Mouse (Mus musculus): ENCODE measurements around the gene Gm12166. TPM values are rescaled to one million over a fixed set of nuclear protein-coding genes. Genes with fewer than 3 reads are reported as not detected.
"Not testable (repeated sequence)": the region's sequence is repeated elsewhere in the genome, so short reads cannot be mapped to it uniquely, and the experiment has no call there.

Gm12166 gene
- total RNA-seq, 2 experiments from 2014 or later = 2.7 to 6.0 TPM

GRCm38 (mm10) chr11:46056770-46057411 lies 4.8 kb upstream of the Gm12166 start:
- no peak for DNase-seq (ENCODE audit: low spot score in 2 of 2)

DNA sequence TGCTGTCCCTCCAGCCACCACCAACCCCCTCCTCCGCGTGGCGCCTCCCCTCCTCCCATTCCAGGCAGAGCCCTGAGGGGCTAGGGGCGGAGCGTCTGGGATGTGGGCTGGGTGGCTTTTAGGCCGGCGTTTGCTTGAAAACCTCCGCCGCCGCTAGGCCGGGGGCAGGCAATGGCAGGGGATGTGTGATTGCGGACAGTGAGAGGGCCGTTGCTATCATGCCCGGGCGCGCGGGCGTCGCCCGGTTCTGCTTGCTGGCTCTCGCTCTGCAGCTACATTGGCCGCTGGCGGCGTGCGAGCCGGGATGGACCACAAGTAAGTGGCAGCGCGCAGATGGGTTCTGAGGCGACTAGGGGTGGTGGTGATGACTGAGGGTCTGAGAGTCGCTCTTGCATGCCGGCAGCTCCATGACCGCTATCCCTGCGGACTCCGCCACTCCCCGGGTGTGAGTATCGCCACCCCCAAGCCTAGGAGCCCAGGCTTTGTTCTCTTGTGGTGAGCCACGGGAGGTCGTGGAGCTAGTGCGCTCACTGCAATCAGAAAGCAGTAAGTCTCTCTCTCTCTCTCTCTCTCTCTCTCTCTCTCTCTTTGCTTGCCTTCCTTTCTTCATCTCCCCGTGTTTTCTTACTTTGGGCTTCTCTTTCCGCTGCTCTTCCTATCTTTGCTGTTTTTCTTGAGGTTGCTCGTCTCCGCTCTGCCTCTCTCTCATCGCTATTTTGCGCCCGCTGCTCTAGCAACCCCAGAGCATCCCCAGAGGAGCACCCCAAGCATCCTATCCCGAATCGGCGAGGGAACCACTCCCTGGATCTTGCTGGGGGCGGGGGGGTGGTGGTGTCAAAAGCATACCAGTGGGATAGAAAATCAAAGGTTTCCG lies 4.0 kb upstream of the Gm12166 start, which contains the start of gene Adam19:
Gene Adam19 (plus strand): TSS at position 97 of the 874 bp plus-strand sequence.
- DNase-seq (ENCODE audit: low spot score in 2 of 2) = peak; percentile 64 to 76

DNA sequence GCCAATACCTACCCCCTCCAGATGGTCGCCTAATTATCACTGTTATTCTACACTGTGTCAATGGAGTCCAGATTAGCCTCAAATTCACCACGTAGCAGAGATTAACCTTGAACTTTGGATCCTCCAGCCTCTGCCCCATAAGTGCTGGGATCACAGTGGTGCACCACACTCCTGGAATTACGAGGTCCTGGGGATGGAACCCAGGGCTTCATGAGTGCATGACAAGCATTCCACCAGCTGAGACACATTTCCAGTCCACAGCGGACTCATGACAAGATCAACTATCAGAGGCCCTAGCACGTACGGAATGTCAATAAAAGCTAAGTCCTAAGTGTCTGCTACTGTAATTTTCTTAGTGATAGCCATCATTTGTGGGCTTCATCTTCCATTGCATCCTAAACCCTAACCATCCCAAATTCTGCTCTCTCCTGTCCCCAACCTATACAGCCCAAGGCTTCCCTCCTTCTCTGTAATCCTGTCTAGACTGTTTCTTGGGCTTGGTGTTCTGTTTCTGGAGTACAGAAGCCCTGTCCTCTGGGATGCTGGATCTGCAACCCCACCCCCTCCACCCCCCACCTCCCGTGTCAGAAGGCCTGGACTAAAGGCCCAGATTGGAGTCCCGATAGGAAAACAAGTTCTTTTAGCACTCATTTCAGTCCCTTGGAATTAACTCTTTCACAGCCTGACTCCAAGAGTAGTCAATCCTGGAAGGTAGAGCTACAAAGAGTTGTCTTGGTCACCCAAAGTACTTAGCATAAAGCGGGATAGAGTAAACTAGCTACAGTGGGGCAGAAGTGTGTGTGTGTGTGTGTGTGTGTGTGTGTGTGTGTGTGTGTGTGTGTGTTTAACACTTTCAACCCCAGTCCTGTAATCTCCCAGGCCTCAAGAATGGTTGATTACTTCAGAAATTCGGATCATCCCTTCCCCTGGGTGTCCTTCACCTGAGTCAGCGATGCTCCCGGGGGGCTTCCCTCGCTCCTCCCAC lies 3.1 kb upstream of the Gm12166 start:
- no peak for DNase-seq (ENCODE audit: low spot score in 2 of 2)

DNA sequence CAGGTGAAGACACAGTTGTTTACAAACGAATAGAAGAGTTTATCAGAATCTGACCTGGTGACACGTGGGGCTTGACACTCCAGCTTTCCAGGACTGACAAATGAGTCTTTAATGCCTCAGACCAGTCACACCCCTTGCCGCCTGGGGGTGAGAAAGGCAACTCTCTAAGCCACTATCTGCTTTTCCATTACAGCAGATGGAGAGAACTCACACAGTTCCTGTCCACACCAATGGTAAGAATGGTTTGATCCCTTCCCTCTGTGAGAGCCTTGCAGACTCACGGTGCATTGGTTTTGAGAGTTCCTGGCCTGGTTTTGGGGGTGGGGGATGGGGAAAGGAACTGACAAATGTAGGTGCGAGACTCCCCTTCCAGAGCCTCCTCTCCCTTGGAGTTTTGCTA lies 2.2 kb upstream of the Gm12166 start:
- no peak for DNase-seq (ENCODE audit: low spot score in 2 of 2)

GRCm38 (mm10) chr11:46053457-46053856 lies 1.3 kb upstream of the Gm12166 start:
- DNase-seq (ENCODE audit: low spot score in 2 of 2) = not testable (repeated sequence)

GRCm38 (mm10) chr11:46047264-46047663 lies 4.9 kb downstream of the Gm12166 start:
- DNase-seq (ENCODE audit: low spot score in 2 of 2) = no peak

DNA sequence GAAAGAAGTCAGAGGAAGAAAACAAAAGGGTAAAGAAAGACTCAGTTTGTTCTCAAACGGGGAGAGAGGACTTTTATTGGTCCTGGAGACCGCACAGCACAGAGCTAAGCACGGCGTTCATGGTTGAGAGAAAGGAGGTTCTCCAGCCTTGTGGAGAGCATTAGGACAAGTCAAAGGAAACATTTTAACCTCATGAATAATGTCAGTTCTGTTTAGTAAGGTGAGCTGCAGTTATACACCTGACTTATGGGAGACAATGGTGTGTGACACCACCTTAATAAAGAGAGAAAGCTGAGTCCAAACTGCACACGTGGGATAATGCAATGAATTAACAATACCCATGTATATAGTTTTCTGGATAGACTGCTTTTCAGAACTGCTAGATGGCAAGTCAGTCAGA lies 7.3 kb downstream of the Gm12166 start:
- no peak for DNase-seq (ENCODE audit: low spot score in 2 of 2)

DNA sequence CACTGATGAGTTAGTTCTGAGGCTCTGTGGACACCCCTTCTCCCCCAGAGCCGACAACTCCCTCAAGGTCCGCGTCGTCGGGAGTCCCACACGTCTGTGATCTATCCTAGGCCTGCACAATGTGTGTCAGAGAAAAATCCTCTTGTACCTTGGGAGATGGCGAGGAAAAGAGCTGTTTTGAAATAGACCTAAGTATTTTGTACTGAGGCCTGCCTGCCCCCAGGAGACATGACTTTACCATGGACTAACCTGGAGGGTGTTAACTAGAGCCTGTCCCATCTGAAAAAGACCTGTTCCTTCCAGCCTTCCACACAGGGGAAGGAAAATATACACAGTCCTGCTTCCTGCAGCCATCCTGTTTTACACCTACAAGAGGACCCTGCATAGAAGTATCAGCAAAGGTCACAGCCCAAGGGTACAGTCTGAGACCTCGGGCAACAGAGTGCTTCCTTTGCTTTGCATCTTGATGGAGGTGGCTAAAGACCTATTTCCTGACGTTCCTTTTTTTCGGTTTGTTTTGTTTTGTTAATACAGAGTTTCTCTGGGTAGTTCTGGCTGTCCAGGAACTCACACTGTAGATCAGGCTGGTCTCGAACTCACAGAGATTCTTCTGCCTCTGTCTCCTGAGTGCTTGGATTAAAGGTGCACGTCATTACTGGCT lies 10.4 kb downstream of the Gm12166 start:
- DNase-seq (ENCODE audit: low spot score in 2 of 2) = no peak

GRCm38 (mm10) chr11:46040841-46041556 lies 11.1 kb downstream of the Gm12166 start:
- no peak for DNase-seq (ENCODE audit: low spot score in 2 of 2)

DNA sequence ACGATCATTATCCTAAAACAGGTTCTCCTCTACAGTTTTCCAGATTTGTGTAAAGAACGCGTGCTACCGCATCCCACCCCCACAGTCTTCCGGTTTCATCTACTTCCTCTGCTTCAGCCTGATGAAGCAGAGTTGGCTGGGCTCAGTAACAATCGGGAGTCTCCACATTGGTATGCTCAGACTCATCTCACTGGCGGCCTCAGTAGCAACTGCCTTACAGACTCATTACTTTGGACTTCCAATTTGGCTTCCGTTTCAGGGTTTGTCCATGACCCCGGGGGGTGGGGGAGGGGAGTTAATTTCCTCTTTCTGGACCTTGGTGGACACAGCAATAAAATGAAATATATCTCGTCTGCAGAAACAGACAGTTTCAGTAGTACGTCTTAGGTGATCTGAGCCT lies 12.8 kb downstream of the Gm12166 start:
- no peak for DNase-seq (ENCODE audit: low spot score in 2 of 2)

DNA sequence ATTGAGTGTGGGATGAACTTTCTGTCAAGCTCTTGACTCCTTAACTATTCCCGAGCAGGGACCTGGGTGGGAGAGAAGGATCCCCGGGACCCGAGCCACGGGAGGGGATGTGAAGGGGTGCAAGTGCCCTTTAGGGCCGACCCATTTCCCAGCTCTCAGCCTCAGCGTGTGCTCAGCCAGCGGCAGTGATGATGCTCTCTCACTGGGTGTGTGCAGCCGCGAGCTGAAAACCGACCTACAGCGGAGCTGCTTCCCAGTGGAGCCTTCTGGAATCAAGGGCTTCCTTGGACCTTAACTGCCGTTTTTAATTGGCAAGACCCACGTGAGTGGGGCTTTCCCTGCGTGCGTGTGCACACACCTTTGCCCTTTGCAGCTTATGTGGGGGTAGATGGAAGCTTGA lies 13.2 kb downstream of the Gm12166 start:
- DNase-seq (ENCODE audit: low spot score in 2 of 2) = no peak

- DNase-seq (ENCODE audit: low spot score in 2 of 2) = no peak
Observed at GRCm38 (mm10) chr11:46036374-46036773, 15.7 kb downstream of the Gm12166 start.

DNA sequence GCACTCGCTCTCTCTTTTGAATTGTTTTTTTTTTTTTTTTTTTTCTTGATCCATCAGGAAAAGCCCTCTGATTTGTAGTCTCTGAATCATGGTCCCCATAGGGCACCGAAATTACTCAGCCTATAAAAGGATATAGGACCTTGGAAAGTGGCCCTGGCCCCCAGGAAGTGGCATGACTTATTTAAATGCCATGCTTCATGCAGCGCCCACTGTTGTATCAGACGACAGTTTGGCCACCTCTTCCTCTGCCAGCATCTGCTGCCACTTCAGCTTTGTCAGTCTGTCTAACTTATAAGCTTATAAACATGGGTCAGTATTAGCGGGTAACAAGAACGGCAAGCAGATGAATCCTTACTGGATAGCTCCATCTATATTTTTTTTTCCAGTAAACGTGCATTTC lies 19.2 kb downstream of the Gm12166 start:
- no peak for DNase-seq (ENCODE audit: low spot score in 2 of 2)

- DNase-seq (ENCODE audit: low spot score in 2 of 2) = no peak
Observed at GRCm38 (mm10) chr11:46031470-46031869, 20.7 kb downstream of the Gm12166 start.

DNA sequence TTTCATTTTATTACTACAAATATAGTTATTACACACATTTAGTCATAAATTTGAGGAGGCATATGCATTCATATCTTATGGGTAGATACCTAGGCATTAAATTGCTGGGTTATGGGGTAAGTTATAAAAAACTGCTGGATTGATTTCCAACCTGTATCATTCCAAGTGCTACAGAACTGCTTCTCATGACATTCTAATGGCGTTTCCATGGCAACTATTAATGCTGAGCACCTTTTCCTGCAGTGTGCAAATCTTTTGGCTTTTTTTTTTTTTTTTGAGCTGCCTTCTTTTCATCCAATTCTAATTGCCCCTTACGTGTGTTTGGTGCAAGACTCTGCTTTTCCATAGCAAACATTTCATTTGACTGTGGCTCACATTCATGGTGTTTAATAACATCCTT lies 22.1 kb downstream of the Gm12166 start:
- DNase-seq (ENCODE audit: low spot score in 2 of 2) = no peak

DNA sequence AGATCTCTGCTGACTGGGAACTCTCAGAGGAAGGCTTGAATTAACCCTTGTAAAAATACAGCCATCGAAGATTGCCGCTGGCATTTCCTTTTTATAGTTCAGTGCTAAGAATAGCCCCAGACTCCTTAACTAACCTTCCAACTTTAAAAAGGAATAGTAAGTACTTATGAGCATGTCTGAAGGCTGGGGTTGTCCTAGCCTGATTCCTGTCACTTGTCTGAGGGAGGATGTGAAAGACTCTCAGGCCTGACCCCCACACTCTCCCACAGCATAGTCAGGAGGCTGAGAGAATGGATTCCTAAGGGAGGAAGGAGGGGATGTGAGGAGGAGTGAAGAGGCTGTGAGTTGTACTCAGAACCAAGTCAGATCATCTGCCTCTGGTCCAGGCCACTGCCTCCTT lies 22.6 kb downstream of the Gm12166 start:
- DNase-seq (ENCODE audit: low spot score in 2 of 2) = no peak

GRCm38 (mm10) chr11:46027952-46028814 lies 23.9 kb downstream of the Gm12166 start:
- no peak for DNase-seq (ENCODE audit: low spot score in 2 of 2)

GRCm38 (mm10) chr11:46025962-46026392 lies 26.1 kb downstream of the Gm12166 start:
- DNase-seq (ENCODE audit: low spot score in 2 of 2) = no peak

DNA sequence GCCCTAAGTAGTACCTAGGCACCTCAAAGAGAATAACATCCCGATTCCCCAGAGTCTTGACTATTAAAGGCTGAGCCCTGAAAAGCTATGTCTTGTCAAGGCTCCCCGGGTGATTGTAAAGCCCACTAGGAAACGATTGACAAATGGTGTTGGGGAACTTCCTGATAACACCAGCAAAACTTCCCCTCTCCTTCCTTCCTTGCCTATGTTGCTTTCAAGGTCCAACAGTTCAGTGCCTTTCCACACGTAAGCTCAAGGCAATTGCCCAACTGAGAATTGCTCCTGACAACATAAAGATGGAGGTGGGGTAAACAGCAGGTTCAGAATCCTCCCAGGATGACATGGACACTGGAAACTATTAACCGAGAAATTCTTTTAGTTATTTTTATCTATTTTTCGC lies 29.1 kb downstream of the Gm12166 start:
- no peak for DNase-seq (ENCODE audit: low spot score in 2 of 2)
